ENCODE assay signal across 22 mouse cellular contexts in the genomic region with DNA sequence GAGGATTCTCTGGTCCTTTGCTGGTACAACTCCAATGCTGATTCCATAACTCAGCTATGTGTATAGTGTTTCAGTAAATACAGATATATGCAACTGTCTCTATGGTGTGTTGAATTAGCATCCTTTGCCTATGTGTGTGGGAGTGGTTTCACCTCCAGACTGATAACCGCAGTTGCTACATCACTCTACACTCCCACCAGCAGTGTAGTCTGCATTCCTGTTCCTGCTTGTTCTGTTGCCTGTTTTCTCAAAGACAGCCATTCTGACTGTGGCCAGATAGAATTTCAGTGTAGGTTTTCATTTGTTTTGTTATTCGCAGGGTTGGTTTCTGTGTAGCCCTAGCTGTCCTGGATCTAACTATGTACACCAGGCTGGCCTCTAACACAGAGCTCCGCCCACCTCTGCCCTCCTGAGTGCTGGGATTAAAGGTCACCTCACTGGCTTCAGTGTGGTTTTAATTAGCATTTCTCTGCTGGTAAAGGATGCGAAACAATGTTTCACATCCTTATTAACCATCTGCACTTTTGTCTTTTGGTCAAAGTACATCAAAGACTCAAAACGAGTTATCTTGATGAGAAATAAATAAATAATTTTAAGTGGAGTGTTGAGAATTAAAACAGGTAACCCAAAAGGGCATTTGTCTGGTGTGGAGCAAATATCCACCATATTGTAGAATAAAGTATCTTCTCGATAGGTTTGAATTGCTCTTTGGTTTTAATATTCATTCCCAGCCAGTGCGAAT. TPM values are rescaled to one million over a fixed set of nuclear protein-coding genes. Genes with fewer than 3 reads are reported as not detected.
DNase-seq lines count a peak whose midpoint lies in the region; ATAC-seq and TF ChIP-seq lines count a peak whose summit lies in the region.
"Had no signal": no experiment of that assay in that cellular context is flagged by ENCODE, and none has a peak within 500 bp of the region (broad histone marks: within the 10 kb centered on the region; RNA-seq: fewer than 3 reads in every experiment).

No protein-coding gene starts in this region.

- H3K27me3 ChIP-seq in intestine, postnatal 0 days (replicated peaks; ENCODE audit: control insufficient read depth, insufficient read depth, low read length): no peaks in the 10 kb centered on the region
- H3K27me3 ChIP-seq in forebrain, embryonic 13.5 days: no peaks in the 10 kb centered on the region
- H3K27me3 ChIP-seq: heart, embryonic 13.5 days; limb, embryonic 15.5 days; neural tube, embryonic 13.5 days had no signal

- no peak for ATAC-seq in intestine, postnatal 0 days
- no peak for ATAC-seq in forebrain, embryonic 13.5 days
- ATAC-seq: intestine, embryonic 16.5 days had no signal

- H3K36me3 ChIP-seq in intestine, postnatal 0 days (ENCODE audit: control insufficient read depth, insufficient read depth): no peaks in the 10 kb centered on the region
- no peaks in the 10 kb centered on the region for H3K36me3 ChIP-seq in forebrain, embryonic 13.5 days (ENCODE audit: poor library complexity, severe bottlenecking)
- H3K36me3 ChIP-seq: heart, embryonic 13.5 days; limb, embryonic 15.5 days; midbrain, embryonic 10.5 days; neural tube, embryonic 13.5 days had no signal

- H3K4me2 ChIP-seq in intestine, postnatal 0 days (replicated peaks; ENCODE audit: low read depth): no peak overlapping the region
- no peak overlapping the region for H3K4me2 ChIP-seq in forebrain, embryonic 13.5 days
- H3K4me2 ChIP-seq: heart, embryonic 13.5 days; limb, embryonic 15.5 days; neural tube, embryonic 13.5 days had no signal

- H3K9me3 ChIP-seq in intestine, postnatal 0 days (ENCODE audit: control insufficient read depth): no peaks in the 10 kb centered on the region
- H3K9me3 ChIP-seq in forebrain, embryonic 13.5 days (replicated peaks): no peaks in the 10 kb centered on the region
- H3K9me3 ChIP-seq: heart, embryonic 13.5 days; limb, embryonic 15.5 days; midbrain, embryonic 10.5 days; neural tube, embryonic 13.5 days had no signal

- no peak overlapping the region for H3K9ac ChIP-seq in intestine, postnatal 0 days (ENCODE audit: low read depth, low read length)
- no peak overlapping the region for H3K9ac ChIP-seq in forebrain, embryonic 13.5 days
- H3K9ac ChIP-seq: heart, embryonic 13.5 days; limb, embryonic 15.5 days; neural tube, embryonic 13.5 days had no signal

- WGBS in intestine, postnatal 0 days: 80% methylated on average over 7 of the region's 7 CpGs
- WGBS in forebrain, embryonic 13.5 days: 85% methylated on average over 7 of the region's 7 CpGs

- no peak overlapping the region for H3K27ac ChIP-seq in intestine, postnatal 0 days (ENCODE audit: low read depth, low read length)
- no peak overlapping the region for H3K27ac ChIP-seq in forebrain, embryonic 13.5 days
- H3K27ac ChIP-seq: heart, embryonic 13.5 days; limb, embryonic 15.5 days; midbrain, embryonic 10.5 days; neural tube, embryonic 13.5 days; stomach, postnatal 0 days had no signal

- TF ChIP-seq CTCF in intestine, postnatal 0 days (IDR thresholded peaks at IDR 0.05; ENCODE audit: low read depth): no peak

- DNase-seq in kidney, adult 11 months: peak; percentile 45
- DNase-seq in kidney, postnatal 10 days: no peak
- peak; percentile 57 for DNase-seq in CD4-positive helper T cell, adult 2 months (ENCODE audit: low read depth, low spot score)
- DNase-seq in ZHBTc4 (ENCODE audit: low read depth, low spot score): peak; percentile 18
- DNase-seq in induced T-regulatory cell, adult 2 months (ENCODE audit: low read depth): peak; percentile 57
- no peak for DNase-seq in spleen, adult 12 weeks (ENCODE audit: low spot score)
- DNase-seq: adrenal gland, postnatal 10 days; cerebellum, adult 18-20 months; gastrocnemius, postnatal 25 days; heart, postnatal 4 days; lung, adult 18-20 months; lung, postnatal 36 days; right cerebral cortex, postnatal 14 days; thymus, postnatal 25 days had no signal

- no peak overlapping the region for H3K4me3 ChIP-seq in intestine, postnatal 0 days (ENCODE audit: low read depth, low read length)
- H3K4me3 ChIP-seq in forebrain, embryonic 13.5 days: no peak overlapping the region
- H3K4me3 ChIP-seq: heart, embryonic 13.5 days; limb, embryonic 15.5 days; midbrain, embryonic 10.5 days; neural tube, embryonic 13.5 days had no signal

- no peaks in the 10 kb centered on the region for H3K4me1 ChIP-seq in intestine, postnatal 0 days (replicated peaks; ENCODE audit: control insufficient read depth, insufficient read depth, low read length)
- no peaks in the 10 kb centered on the region for H3K4me1 ChIP-seq in forebrain, embryonic 13.5 days
- H3K4me1 ChIP-seq: heart, embryonic 13.5 days; limb, embryonic 15.5 days; midbrain, embryonic 10.5 days; neural tube, embryonic 13.5 days had no signal

RNA-seq across cellular contexts. Expression of a gene that starts 13.6 kb away (rescaled TPM):
- polyA plus RNA-seq in intestine, postnatal 0 days (2015; fragmentation: Nextera tagmentation; extraction: Ambion mirVana): 0.50 and 0.75 TPM in 2 replicates
- polyA plus RNA-seq in forebrain, embryonic 13.5 days (2015; fragmentation: Nextera tagmentation; extraction: Ambion mirVana): 0.12 and 0.26 TPM in 2 replicates

Comparison
In these comparisons a context has a peak if more than half of its experiments do, and no peak if none do; other contexts are left out.
1. DNase-seq: peak in kidney, adult 11 months (single experiment), CD4-positive helper T cell, adult 2 months (single experiment), ZHBTc4 (single experiment) and induced T-regulatory cell, adult 2 months (single experiment); none in kidney, postnatal 10 days (single experiment) and spleen, adult 12 weeks (single experiment).